Mouse (Mus musculus): ENCODE measurements around the gene Tmem29. TPM values are rescaled to one million over a fixed set of nuclear protein-coding genes. Genes with fewer than 3 reads are reported as not detected.

Tmem29 gene
- 7.6 and 10.8 TPM in 2 replicates for polyA plus RNA-seq (2012; rRNA removed; ENCODE audit: low replicate concordance)

GRCm38 (mm10) chrX:150458766-150459350 lies at the start of gene Tmem29:
TSS of gene Tmem29 (minus strand) at chrX:150459154.

Other genes with a start within 250 kb of the Tmem29 start
- gene Alas2, start 88.2 kb upstream of the Tmem29 start, polyA plus RNA-seq (2012; rRNA removed; ENCODE audit: low replicate concordance): 7.5 and 8.6 TPM in 2 replicates
- gene Pfkfb1, start 129.1 kb upstream of the Tmem29 start, polyA plus RNA-seq (2012; rRNA removed; ENCODE audit: low replicate concordance): 36.9 and 91.2 TPM in 2 replicates
- gene Apex2, start 130.7 kb upstream of the Tmem29 start, polyA plus RNA-seq (2012; rRNA removed; ENCODE audit: low replicate concordance): 12.2 and 15.9 TPM in 2 replicates
- 1.2 and 18.0 TPM in 2 replicates for gene Tro, start 198.4 kb upstream of the Tmem29 start, polyA plus RNA-seq (2012; rRNA removed; ENCODE audit: low replicate concordance)

Data from subcutaneous adipose tissue, adult 2 months (tissue).